Mouse (Mus musculus) thymus, postnatal 25 days (tissue): ENCODE results near the gene Ralgps1.

Source experiments
- DNase-seq: peaks from one replicate; pipeline ENCODE4 v3.0.0; 2022

Gene Ralgps1

DNA sequence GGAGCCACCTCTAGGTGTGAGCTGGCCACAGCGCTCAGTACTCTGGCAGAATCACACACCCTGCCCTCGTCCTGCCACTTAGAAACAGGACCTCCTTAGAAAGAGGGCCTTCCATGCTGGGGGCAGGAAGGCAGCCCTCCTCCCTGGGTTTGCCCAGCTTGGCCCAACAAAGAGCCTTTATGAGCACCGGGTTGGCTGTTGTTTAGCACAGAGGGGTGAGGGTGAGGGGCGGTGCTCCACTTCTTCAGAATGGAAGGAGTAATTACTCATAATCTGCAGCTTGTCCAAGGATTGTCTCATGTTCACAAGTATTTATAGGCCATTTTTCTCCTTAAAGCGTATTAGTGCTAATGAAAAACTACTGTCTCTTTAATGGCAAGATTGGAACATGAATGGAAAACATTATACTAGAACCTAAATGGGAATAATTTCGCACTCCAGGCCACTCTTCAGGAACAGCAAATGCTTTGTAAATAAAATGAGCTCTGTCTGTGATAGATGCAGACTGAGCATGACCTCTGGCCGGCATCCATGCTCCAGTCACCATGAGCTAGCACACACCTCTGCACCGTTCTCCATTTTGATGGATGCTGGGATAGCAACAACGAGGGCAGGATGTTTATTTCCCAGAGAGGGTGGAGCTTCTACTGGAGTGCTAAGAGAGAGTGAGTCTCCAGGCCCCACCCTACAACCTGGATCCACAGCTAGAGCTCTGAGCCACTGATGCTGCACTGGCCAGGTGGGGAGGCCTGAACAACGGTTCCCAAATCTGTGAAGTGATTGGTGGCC, 200.3 kb downstream of the Ralgps1 start:
- no peak for DNase-seq

DNA sequence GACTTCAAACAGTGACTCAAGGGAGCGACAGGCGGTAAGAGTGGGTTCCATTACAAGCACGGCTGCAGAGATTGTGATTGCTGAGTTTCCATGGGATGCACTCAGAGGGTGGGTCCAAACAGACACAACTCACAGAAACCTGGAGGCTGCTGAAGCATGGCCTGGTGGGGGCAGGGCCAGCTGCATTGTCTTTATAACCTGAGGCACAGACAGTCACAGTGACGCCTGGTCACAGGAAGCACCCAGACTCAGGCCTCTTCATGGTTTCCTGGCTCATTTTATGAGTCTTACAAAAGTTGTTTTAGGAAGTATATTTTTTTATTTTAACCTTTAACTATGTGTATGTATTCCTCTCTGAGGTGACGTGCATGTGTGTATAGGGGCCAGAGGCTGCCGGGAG, 201.8 kb downstream of the Ralgps1 start:
- no peak for DNase-seq

DNA sequence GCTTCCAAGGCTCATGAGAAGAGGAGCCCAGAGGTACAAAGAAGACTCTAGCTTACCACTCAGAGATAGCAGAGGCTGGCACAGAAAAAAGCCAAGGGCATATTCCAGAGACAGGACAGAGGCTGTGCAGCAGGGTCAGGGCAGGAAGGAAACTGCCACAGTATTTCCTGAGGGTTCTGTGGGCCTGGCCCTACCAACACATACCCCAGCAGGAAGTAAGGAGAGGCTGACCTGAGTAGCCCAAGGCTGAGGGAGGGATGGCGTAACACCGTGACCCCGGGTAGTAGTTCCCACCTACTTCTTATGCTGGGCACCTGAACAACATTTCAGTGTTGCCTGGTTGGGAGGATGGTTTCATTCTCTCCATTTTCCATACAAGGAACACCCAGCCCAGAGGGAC, 204.2 kb downstream of the Ralgps1 start:
- DNase-seq, result no peak

DNA sequence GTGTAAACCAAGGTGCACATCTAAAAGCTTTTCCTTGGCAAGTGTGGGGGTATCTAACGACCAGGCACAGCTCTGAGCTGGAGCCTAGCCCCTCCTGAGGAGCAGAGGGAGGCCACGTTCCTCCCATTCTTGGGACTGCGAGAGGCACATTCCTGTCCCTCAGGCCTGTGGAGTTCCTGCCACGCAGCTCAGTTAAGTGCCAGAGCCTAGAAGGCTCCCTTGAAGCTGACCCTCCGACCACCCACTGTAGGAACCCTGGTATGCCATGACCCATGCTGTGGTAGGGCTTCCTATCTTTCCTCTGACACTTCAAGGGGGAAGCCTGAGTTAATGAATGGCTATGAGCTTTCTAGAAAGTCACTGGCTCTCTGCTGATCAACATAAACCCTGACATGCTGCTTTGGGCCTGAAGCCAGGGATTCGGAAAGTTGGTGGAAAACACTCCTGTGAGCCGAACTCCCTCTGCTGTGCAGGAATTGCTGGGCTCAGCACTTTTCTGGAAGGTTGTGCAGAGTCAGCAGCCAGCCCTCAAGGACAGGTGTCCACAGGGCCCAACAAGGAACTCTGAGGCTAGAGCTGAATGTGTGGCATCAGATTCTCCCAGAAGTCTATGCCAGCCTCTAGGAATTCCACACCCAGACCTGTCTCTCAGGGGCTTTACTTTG, 205.4 kb downstream of the Ralgps1 start:
- no peak for DNase-seq

DNA sequence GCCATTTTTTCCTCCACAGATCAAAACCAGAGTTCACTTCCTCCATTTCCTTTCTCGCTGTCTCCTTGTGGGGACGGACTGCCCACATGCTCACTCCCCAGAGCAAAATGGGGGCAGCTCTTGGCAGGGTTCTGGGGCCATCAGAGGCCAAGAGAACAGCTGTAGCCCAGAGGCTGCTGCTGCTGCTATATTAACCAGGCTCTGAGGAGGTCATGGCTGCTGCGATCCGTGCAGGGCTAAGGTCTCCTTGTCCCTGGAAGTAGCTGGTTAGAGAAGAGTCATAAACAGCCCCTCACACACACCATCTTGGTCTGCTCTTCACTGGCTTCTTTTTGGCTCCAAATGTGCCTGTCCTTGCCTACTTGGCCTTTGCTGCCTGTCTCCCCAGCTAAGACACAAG, 206.1 kb downstream of the Ralgps1 start:
- no peak for DNase-seq

DNA sequence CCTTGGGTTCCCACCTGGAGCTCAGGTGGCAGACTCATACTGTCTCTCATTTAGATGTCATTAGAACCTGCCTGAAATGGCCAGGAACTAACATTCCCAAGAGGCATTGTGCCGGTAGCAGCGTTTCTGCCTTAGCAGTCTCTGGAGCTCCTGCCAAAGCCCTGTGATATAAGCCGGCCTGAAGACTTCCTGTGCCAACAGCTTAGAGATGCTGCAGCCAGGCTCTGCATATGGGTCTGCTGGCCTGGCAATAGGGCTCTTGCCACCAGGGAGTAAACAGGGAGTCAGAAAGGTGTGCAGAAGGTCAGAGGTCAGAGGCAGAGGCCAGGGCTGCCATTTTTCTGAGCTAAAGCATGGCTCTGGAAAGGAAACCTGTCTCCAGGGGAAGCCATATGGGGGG, 206.6 kb downstream of the Ralgps1 start:
- no peak for DNase-seq

DNA sequence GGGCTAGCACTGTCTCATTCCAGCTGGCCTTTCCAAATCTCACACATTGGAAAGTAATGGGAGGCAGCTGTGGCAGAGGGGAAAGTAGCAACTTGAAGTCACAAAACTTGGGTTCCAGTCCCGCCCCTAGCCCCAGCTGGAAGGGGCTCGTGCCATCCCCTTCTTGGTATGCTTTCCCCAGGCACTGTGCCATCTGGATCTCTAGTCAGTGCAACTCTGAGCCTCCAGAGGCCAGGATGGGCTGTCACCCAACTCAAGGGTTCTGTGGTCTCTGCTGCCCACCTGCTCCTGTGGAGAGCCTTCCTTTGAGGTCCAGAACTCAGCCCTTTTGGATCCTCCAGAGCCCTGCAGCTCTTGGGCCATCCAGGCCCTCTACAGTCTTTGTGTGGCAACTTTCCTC, 209.2 kb downstream of the Ralgps1 start:
- DNase-seq, result no peak

DNA sequence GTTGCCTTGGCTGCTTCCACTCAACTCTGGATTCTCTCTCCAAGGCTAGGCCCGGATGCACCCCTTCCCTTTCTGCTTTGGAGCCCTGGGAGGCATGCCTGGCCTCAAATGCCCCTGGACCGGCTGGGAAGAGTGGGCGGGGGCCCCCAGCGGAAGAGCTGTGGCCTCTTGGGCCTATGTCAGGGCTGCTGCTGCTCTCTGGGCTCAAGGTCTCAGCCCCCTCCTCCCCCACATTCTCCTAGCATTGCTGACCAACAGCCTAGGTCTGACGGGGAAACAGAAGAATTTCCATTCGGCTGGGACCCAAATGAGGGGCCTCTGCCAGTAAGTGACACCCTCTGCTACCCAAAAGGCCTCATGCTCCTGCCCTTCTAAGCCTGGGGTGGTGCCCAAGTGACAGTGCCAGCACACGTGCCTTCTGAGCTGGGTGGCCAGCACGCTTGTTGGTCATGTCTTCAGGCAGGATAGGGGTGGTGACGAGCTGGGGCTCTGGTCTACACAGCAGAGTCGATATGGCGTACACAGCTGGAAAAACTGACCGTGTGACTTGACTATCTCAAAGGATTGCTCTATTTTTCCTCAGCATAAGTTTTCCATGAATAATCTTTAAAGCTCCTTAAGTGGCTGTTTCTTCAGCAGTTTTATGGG, 210.8 kb downstream of the Ralgps1 start:
- no peak for DNase-seq

DNA sequence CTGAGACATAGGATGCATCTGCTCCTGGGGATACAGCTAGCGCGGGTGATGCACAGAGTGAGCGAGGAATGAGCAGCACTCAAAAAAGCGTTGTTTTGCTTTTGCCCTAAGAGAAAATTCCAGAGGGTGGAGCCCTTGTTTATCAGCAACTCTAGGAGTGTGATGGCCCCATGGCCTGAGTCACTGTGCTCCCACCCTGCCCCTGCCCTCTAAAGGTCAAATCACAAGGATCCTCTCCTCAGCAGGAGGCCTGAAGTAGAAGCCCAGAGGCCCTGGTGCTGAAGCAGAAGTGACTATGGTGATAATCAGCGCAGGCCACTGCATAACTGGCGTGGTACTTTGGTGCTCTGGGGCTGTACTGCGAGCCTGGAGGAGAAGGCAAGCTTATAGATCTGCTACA, 211.7 kb downstream of the Ralgps1 start:
- DNase-seq, result no peak

DNA sequence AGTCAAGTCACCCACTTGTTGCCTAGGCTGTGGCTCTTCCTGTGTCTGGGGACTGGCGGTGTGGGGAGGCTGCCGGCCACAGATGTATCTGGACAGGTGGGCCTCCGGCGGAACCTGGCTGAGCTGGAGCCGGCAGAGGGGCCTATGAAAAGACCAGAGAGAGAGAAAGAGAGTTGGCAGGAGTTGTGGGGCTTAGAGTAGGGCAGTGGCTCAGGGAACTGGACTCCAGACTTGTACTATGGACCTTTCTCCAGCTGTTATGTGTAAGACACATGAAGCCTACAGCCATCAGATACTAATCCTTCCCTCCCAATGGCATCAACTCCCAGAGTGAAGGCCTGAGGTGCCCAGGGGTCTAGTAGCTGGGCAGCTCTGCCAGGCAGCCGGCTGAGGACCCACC, 212.4 kb downstream of the Ralgps1 start:
- no peak for DNase-seq

DNA sequence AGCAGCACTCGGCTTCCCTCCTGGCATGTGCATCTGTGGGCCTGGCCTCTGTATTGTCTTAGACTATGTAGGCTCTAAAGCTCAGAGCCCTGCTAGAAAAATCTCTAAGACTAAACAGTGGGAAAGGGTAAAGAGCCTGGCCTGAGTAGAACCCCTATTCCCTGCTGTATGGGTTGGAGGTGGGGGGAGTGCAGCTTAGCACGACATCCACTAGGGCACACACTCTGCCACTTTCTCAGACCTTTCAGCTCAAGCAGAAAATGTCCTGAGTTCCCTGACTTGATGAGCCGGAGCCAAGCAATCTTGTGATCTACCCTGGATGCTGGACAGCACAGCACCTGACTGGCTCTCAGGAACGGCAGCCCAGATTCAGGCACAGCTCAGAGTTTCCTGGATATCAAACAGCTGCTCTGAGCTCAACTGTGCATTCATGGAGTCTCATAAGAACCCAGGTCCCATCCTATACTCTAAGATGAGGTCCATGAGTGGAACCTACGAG, 215.0 kb downstream of the Ralgps1 start:
- DNase-seq, result no peak

DNA sequence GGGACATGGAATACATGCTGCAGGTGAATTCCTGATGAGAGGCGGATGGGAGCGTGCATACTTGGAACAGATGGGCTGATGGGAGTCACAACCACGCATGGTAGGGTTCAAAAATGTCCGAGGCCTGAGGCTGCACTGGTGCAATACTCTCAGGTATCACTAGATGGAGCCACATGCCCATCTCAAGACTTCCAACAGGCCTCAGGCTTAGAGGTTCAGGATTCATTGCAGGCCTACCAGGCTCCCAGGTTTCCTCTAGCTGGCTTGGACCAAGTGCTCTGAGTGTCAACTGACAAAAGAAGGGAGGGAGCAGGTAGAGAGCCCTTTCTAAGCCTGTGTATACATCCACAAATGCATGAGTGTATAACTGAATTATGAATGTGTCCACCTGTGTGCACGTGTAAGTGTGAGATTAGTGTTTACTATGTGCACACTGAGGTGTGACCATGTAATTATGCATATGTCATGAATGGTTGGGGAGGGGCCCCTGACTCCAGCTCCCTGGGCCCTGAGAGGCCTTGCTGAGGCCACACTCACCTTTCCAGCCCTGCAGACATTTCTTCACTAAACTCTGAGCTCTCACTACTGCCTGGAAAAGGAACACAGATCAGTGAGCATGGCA, 216.4 kb downstream of the Ralgps1 start:
- peak; percentile 72 for DNase-seq

DNA sequence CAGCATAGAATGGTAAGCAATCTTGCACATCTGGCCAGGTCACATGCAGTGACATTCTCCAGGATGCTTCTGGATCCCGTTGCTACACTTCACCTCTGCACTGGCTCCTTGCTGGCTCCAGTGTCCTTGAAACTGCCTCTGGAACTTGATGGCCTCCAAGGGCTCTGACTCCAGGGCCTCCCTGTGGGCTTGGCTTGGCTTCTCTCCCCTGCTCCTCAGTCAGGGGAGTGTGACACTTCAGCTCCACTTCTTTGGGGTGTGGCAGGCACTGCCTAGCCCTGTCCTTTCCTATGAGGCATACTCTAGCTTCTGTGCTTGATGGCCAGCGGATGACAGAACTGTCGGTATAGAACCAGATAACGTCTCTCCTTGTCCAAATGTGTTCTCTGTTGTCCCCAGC, 224.3 kb downstream of the Ralgps1 start:
- DNase-seq, result no peak

DNA sequence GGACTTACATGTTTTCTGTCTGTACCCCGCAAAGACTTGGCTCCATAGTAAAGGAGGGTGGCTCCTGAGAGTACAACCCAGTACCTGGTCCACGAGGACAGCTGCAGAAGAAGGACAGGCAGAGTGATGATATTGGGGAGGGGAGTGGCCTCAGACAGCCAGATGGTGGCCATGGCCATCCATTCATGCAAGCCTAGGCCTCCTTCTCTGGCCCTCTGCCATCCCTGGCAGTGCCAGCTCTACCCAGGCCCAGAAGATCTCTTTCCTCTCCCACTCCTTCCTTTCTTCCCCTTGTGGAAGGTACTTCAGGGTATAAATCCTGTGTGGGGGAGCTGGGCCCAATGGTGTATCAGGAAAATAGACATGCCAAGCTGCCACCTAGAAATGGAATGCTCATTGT, 228.0 kb downstream of the Ralgps1 start:
- DNase-seq, result no peak

DNA sequence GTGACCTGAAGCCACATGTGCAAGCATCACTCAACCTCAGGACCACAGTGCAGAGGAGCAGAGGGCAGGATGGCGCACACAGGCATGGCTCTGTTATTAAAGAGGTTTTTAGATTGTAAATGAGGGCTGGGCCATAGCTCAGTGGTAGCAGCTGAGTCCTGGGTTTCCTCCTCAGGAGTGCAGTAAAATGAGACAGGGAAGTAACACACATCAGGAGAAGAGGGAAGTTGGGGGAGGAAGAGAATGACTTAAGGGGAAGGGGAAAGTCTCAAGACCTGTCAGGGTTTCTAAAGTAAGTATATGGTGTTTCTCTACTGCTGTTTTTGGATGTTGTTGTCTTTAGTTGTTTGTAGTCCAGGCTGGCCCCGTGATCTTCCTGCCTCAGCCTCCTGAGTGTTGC, 232.8 kb downstream of the Ralgps1 start:
- no peak for DNase-seq

DNA sequence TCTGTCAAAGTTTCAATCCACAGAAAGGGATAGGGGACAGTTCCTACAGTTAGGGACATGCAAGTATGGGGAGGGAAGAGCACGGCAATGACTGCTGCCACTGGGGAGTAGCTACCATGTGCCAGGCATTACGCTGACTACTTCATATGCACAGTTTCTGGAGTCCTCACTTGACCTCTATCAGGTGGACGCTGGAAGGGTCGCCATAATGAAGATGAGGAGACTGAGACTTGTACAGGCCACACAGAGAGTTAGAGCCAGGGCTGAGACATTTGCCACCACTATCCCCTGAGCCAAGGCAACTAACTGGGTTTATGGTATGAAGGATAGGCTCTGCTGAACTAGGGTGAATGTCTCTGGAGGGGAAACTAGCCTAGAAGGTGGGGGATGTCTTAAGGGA, 233.6 kb downstream of the Ralgps1 start:
- no peak for DNase-seq

DNA sequence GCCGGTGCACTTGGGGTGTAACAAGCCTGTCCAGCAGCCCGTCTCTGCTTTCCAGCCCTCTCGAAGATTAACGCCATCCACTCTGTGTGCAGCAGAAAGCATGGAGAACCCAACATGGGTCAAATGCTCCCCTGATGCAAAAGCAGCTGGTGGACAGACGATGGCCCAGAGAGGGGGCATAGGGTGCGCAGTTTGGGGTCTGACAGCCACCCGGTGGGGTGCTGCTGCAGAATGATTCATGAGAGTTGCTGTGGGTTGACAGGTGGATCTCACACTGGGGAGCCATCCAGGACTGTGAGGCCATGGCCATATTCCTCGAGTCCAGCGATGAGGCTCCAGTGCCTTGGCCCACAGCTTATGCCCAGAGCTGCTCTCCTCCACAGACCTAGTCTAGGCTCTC, 234.0 kb downstream of the Ralgps1 start:
- DNase-seq, result no peak

DNA sequence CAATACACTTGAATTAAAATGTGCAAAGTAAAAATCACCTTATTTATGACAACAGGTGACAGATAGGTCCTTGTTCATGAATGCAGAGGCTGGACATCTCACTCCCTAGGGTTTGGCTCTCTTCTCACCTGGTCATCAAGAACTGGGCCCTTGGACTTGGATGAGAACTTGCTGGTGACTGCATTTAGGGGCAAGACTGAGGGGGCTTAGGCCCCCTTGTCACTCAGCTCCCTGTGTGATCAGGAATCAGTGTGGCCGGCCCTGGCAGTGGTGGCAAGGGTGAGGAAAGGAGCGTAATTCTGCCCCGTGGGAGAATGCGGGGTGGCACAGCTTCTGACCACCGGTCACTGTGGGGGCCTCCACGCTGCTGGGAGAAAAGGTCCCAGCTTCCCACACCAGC, 234.9 kb downstream of the Ralgps1 start:
- DNase-seq, result no peak

DNA sequence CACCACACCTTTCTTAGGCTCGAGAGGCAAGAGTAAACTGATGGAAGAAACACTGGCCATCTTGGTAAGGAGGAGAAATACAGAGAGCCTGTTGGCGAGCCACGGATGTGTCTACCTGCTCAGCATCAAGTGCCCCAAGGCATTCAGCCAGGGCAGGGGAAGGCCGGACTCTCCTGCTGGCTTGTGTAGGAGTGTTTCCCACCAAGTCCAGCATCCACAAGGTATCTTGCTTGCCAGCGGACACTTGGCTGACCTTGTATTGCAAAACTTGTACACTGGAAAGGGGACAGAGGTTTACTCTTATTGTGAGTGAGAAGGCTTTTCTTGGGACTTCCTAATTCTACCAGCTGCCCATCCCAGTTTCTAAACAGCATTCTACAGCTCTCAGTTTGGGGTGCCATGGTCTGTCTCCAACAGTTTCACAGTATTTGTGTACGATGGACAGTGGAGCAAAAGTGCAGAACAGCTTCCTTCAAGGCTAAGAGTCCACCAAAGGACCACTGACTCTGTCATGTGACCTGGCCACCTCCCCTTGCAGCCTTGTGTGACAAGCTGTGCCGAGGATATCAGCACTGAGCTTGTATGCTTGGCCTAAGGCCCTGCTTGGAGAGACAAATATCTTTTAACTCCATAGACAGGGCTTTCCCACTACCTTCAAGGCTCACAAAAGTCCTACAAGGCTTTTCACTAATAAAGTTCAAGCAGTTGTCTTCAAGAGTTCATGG, 236.4 kb downstream of the Ralgps1 start:
- DNase-seq, result no peak

DNA sequence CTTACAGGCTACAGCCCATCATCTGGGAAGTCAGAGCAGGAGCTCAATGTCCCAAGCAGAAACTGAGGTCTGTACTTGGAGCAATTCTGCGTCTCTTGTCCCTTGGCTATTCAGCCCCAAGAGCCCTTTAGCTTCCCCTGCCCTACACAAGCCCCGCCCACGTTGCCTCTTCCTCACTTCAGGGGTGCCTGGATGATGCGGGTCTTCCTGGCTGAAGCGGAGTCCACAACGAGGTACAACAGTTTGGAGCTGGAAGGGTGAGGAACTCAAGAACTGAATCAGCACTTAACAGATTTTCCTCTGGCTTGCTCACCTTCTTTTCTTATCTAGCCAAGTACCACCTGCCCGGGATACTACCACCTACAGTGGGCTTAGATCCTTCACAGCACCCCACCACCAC, 239.0 kb downstream of the Ralgps1 start:
- peak; percentile 13 for DNase-seq

DNA sequence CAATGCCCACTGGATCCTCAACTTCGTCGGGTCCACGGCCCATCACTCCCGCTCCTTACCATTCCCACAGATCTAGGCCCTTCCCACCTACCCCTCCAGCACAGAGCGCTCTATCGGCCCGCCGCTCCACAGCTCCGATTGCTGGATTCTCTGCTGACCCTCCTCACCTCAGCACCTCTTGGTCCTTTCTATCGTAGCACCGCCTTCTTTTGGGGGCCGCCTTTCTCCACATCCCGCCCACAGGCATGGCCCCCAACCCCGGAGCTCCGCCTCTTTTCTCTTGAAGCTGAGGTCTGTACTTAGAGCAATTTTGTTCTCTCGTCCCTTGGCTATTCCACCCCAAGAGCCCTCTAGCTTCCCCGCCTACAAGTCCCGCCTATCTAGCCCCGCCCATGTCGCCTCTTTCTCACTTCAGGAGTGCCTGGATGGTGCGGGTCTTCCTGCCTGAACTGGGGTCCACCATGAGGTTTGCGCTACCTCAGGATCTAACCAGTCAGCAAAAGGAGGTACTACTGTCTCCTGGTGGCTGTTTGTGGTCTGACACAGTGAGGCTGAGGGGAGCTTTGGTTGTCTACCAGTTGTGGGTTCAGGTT, 239.7 kb downstream of the Ralgps1 start, which contains the start of gene Garnl3:
Garnl3 (minus strand) TSS at position 155 of the 593 bp plus-strand sequence.
- peak; percentile 72 for DNase-seq
